Mouse (Mus musculus) right cerebral cortex, postnatal 25 days (tissue): ENCODE results near the gene Intu.

ENCODE experiments used
- DNase-seq: peaks from one replicate; pipeline ENCODE4 v3.0.0; 2022

Gene Intu

GRCm38 (mm10) chr3:40685855-40686515 lies 154.9 kb downstream of the Intu start:
- no peak for DNase-seq

DNA sequence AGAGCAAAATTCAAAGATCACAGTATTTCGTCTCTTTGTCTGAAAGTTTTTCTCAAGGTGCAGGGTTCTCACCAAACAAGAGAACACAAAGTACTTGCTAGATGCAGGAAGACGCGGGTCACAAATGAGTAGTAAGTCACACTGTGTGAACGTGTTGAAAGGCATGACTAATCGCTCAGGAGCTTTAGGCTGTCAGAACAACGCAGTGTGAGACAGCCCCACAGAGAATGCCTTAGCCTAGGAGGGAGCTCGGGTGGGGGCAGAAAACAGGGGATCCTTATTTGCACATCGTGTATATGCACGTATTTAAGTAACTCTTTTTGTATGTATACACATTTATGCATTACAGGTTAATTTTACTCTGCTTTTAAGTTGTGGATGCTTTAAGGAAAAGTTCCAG lies 155.8 kb downstream of the Intu start:
- DNase-seq, result no peak

DNA sequence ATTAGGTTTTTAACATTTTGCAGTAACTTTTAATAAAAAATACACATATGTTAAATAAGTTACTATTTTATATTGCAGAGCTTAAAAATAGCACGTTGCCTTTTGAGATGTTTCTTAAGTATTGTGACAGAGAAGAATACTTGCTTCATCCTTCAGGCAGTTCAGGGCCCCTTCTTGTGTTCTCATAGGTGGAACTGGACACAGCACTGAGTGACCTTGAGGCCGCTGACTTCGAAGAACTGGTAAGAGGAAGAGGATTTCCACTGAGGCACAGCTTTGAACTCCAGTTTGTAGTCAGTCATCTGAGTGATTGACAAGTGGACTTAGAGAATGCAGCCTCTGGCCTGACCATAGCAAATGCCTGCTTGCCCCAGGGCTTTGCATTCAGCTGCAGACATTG lies 156.5 kb downstream of the Intu start:
- DNase-seq, result no peak

- DNase-seq, result no peak
Observed at GRCm38 (mm10) chr3:40691566-40691965, 160.5 kb downstream of the Intu start.

- DNase-seq, result no peak
Observed at GRCm38 (mm10) chr3:40693435-40693834, 162.3 kb downstream of the Intu start.

GRCm38 (mm10) chr3:40693960-40694359 lies 162.9 kb downstream of the Intu start:
- no peak for DNase-seq

DNA sequence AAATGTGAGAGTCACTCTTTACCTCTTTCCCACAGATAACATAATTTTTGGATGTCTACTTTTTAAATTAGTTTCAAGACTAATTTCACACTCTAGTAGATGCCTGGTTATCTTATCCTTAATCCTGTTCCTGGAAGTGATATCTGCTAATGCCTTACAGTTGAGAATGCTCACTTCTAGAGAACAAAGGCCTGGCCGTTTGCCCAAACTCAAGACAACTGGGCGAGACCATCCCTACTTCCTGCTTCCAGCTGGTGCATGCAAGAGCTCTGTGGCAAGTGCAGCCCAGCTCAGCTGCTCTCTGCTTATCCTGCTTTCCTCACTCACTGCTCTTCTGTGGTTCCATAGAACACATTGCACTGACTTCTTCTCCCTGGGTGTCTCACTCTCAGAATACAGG lies 163.4 kb downstream of the Intu start:
- DNase-seq, result no peak

DNA sequence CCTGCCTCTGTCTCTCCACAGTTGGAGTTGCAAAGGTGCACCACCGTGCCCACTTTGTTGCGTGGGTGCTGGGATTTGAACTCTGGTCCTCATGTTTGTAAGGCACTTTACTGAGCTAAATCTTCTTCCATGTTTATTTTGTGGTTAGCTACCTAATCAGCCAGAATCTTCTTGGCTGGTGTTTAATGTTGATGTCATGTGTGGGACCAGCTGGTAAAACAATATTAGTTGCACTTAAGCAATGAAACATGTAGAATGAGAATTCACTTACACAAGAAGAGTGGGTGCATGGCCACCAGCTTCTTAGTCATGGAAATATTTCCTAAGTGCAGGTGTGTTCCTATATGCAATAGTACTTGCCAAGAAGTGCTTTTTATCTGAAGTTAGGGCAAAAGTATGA lies 164.1 kb downstream of the Intu start:
- no peak for DNase-seq

DNA sequence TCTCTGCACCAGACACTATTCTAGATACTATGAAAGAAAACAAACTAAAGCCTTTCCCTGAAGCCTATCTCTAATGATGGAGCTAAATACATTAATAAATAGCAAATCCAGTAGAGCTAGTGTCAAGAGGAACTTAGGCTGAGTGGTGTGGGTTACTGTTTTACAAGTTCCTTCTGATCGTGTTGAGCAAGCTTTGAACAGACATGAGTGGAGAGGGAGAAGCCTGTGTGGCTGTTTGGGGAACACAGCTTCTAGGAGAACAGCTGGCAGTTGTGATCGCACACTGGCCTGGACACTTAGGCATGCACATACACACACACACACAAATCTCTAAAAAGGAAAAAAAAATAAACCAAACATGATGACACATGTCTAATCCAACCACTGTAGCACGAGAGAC lies 167.7 kb downstream of the Intu start:
- no peak for DNase-seq

DNA sequence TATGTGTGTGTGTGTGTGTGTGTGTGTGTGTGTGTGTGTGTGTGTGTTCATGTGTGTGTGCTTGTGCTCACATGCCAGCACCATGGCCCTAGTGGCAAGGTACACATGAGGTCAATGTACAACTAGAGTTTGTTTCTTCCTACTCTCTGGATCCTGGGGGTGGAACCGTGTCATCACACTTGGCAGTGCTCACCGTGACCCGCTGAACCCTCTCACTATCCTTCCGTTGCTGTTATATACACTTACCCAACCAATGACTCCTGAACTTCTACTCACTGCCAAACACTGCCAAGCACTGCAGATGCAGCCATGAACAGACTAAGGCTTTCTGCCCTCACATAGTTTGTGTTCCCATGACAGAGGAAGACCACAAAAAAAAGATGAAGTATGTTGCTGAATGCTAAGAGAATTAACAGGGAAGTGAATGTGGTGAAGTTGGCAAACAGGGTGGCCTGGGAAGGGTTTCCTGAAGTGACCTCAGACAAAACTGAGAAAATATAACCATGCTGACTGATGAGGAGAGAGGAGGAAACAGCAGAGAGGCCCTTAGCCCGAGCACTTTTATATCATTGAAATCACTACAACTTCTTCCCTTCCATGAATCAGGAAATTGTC lies 173.8 kb downstream of the Intu start:
- no peak for DNase-seq

DNA sequence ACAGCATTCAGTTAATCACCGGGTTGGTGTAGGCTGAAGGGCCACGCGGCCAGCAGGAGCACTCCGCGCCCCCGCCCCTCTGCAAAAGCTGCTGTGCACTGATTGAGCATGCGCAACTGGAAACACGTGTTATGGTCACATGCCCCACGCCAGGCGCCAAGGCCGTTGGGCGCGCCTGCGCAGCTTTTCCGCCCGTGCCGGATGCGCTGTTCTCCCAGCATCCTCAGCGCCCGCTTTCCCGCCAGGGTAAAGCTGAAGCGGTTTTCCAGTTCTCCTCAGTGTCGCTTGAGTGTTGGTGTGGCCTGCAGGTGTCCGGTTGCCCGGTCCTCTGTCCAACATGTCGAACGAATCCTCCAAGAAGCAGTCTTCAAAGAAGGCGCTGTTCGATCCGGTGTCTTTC lies 177.6 kb downstream of the Intu start, which contains the start of gene Slc25a31:
TSS of gene Slc25a31 (plus strand) at position 201 of the 400 bp plus-strand sequence.
- DNase-seq, result no peak

- no peak for DNase-seq
Observed at GRCm38 (mm10) chr3:40716056-40716455, 185.0 kb downstream of the Intu start.

DNA sequence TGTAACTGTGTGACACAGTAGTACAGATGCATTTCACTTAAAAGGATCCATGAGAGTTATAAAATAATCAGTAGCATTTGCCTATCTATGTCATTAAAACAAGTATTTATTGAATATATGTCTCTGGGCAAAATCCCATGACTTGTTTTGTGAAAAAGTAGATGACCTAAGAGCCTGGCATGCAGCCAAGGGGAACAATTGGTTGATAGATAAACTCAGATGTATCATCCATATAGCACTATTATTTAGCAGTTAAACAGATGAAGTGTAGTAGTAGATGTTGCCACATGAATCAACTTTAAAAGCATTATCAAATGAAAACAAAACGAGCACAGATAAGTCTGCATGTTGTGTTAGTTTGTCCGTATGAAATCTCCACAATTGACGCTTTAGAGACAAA lies 187.9 kb downstream of the Intu start:
- no peak for DNase-seq

DNA sequence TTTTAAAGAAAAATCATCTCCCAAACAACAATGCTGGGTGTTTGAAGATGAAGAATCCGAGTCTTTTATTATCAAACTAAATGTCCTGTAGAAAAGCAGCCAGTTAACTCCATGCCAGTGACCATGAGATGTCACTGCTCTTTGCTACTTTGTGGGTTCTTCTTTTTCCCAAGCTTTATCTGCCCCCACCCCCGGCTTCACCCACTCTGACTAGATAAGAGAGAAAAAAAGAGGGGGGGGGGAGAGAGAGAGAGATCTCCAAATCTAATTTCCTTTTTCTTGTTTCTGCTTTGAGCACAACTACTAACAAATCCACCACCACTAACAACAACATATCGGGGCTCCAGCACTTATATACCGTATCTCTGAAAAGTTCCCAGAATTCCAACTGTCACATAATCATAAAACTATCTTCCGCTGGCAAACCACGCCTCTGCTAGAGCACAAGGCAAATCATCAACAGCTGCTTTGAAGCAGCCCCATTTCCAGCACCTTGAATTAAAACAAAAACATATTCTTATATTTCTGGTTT lies 207.4 kb downstream of the Intu start:
- DNase-seq, result no peak

GRCm38 (mm10) chr3:40744024-40744835 lies 213.1 kb downstream of the Intu start, which contains the start of gene Hspa4l:
Hspa4l (plus strand) TSS chr3:40744495.
- no peak for DNase-seq

DNA sequence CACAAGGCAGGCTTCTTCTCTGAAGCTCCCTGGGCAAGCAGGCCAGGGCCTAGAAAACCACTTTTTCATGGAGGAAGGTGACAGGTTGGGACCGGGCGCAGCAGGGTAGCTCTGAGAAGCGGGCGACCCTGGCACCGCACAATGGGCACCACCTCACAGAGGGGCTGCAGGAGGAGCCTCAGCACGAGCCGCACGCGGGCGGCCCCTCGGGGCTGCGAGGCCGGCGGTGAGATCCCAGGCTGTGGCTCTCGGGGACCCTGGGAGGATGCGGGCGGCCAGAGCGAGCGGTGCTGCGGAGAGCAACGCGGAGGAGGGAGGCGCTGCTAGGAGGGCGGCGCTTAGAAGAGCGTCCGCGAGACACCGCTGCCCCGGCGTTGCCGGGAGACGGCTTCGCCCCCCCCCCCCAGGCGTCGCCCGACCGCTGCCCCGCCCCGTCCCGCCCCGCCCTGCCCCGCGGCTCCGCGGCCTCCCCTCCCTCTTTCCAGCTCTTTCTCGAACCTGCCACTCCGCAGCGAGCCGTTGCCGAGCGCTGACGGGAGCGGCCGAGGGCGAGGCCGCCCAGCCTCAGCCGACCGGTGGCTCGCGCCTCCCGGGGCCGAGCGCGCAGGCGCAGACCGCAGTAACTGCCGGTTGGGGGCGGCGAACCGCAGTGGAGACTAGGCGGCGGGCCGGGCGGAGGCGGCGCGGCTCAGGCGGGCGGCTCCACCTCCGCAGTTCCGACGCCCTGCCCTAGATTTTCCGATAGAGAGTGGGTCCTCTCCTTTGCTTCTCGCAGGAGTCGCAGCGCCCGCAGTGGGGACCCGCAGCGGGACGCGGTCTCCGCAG lies 214.0 kb downstream of the Intu start:
- DNase-seq, result peak; percentile 94

GRCm38 (mm10) chr3:40745661-40746547 lies 214.8 kb downstream of the Intu start:
- no peak for DNase-seq
